Mouse (Mus musculus): Measurements from ENCODE around the gene Fbxl17.

DNA sequence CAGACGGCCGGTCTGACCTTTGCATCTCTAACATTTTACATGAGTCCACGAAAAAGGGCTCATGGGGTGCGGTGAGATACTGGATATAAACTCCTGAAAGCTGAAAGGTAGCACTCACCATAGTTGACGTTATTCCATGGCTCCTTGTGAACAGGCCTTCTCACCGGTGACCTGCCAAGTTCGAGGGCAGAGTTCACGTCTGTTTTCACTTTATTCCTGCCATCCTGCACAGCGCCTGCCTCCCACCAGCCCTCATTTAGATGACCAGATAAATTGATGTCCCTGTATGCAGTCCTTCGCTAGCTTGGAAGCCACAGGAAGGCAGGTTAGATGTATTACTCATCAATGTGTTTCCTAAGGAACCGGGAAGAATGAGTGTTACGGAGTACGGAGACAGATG lies 454.5 kb downstream of the Fbxl17 start:
- TF ChIP-seq CTCF (IDR thresholded peaks at IDR 0.05; ENCODE audit: control insufficient read depth, insufficient read depth, insufficient replicate concordance, low read depth, low read length), result no peak
- no peak for TF ChIP-seq POLR2A (IDR thresholded peaks at IDR 0.05; ENCODE audit: control insufficient read depth, low read depth, low read length)
